Comparison of ENCODE assay signal across 9 mouse cellular contexts in genomic region chr5:144761161-144761868, GRCm38 (mm10). TPM values are rescaled to one million over a fixed set of nuclear protein-coding genes. Genes with fewer than 3 reads are reported as not detected.
A peak's percentile ranks its signal among the peaks of the same experiment; 100 is the strongest.
DNase-seq lines count a peak whose midpoint lies in the region; ATAC-seq and TF ChIP-seq lines count a peak whose summit lies in the region.
"Had no signal": no experiment of that assay in that cellular context is flagged by ENCODE, and none has a peak within 500 bp of the region (broad histone marks: within the 10 kb centered on the region; RNA-seq: fewer than 3 reads in every experiment).

TSS of gene Tmem130 (minus strand) at chr5:144761818.

- peak within 1 kb of the TSS; percentile 34 for H3K4me2 ChIP-seq in lung, embryonic 15.5 days
- peak within 1 kb of the TSS; percentile 63 for H3K4me2 ChIP-seq in hindbrain, embryonic 11.5 days (replicated peaks; ENCODE audit: low read depth, low read length)
- H3K4me2 ChIP-seq in midbrain, embryonic 13.5 days (replicated peaks), result peak within 1 kb of the TSS; percentile 66

- peak; percentile 42; the same call in 1 of the 2 replicates for ATAC-seq in lung, embryonic 15.5 days (ENCODE audit: borderline replicate concordance, extremely low read depth, low FRiP score, low TSS enrichment)
- peak; percentile 72 for ATAC-seq in hindbrain, embryonic 11.5 days (ENCODE audit: low FRiP score)
- ATAC-seq in midbrain, embryonic 13.5 days, result peak; percentile 88

- H3K4me1 ChIP-seq in lung, embryonic 15.5 days, result 0 out of 2 replicates have a peak, but pooled peaks cover 4% of the 10 kb centered on the region
- no peaks in the 10 kb centered on the region for H3K4me1 ChIP-seq in lung, adult 2 months (ENCODE audit: control insufficient read depth, insufficient read depth, low read length)
- 0 out of 2 replicates have a peak, but pooled peaks cover 3% of the 10 kb centered on the region for H3K4me1 ChIP-seq in hindbrain, embryonic 11.5 days (replicated peaks; ENCODE audit: control insufficient read depth, insufficient read depth, low read length)
- peaks cover 40% of the 10 kb centered on the region for H3K4me1 ChIP-seq in midbrain, embryonic 13.5 days (replicated peaks)
- H3K4me1 ChIP-seq in testis, adult 2 months (ENCODE audit: control insufficient read depth, insufficient read depth, low read length), result peaks cover 6% of the 10 kb centered on the region; the same call in 1 of the 2 replicates

- no peak within 1 kb of the TSS for H3K27ac ChIP-seq in lung, embryonic 15.5 days
- H3K27ac ChIP-seq in hindbrain, embryonic 11.5 days (ENCODE audit: low read depth, low read length), result no peak within 1 kb of the TSS
- peak within 1 kb of the TSS; percentile 90 for H3K27ac ChIP-seq in midbrain, embryonic 13.5 days
- H3K27ac ChIP-seq in testis, adult 2 months (ENCODE audit: control insufficient read depth, insufficient read depth, low read depth, low read length), result no peak within 1 kb of the TSS

- H3K9ac ChIP-seq in lung, embryonic 15.5 days, result no peak within 1 kb of the TSS
- H3K9ac ChIP-seq in hindbrain, embryonic 11.5 days (ENCODE audit: low read depth, low read length), result peak within 1 kb of the TSS; percentile 48
- H3K9ac ChIP-seq in midbrain, embryonic 13.5 days (replicated peaks), result peak within 1 kb of the TSS; percentile 82

- TF ChIP-seq POLR2A in lung, adult 2 months (IDR thresholded peaks at IDR 0.05; ENCODE audit: borderline replicate concordance, extremely low read depth, low read depth, low read length), result no peak
- TF ChIP-seq POLR2A in testis, adult 2 months (IDR thresholded peaks at IDR 0.05; ENCODE audit: control insufficient read depth, low read depth, low read length), result no peak

- H3K36me3 ChIP-seq in lung, embryonic 15.5 days, result no peaks in the 10 kb centered on the region
- no peaks in the 10 kb centered on the region for H3K36me3 ChIP-seq in hindbrain, embryonic 11.5 days (ENCODE audit: control insufficient read depth, insufficient read depth, low read length)
- H3K36me3 ChIP-seq in midbrain, embryonic 13.5 days, result no peaks in the 10 kb centered on the region
- H3K36me3 ChIP-seq in testis, adult 2 months (ENCODE audit: control insufficient read depth, insufficient read depth, low read length), result no peaks in the 10 kb centered on the region

- no peak for TF ChIP-seq CTCF in lung, adult 2 months (IDR thresholded peaks at IDR 0.05; ENCODE audit: insufficient read depth, low read length)
- TF ChIP-seq CTCF in testis, adult 2 months (IDR thresholded peaks at IDR 0.05; ENCODE audit: control insufficient read depth, insufficient read depth, insufficient replicate concordance, low read depth, low read length), result no peak

- no peaks in the 10 kb centered on the region for H3K9me3 ChIP-seq in lung, embryonic 15.5 days
- H3K9me3 ChIP-seq in hindbrain, embryonic 11.5 days (ENCODE audit: control insufficient read depth, low read length), result no peaks in the 10 kb centered on the region
- no peaks in the 10 kb centered on the region for H3K9me3 ChIP-seq in midbrain, embryonic 13.5 days

- 2% methylated on average over 38 of the region's 38 CpGs for WGBS in lung, embryonic 15.5 days
- 3% methylated on average over 38 of the region's 38 CpGs for WGBS in lung, adult 2 months
- 2% methylated on average over 35 of the region's 38 CpGs for WGBS in hindbrain, embryonic 11.5 days
- under 1% methylated on average over 38 of the region's 38 CpGs for WGBS in midbrain, embryonic 13.5 days

- H3K27me3 ChIP-seq in lung, embryonic 15.5 days, result peaks cover 30% of the 10 kb centered on the region
- no peaks in the 10 kb centered on the region; the same call in 1 of the 2 replicates for H3K27me3 ChIP-seq in hindbrain, embryonic 11.5 days (ENCODE audit: control insufficient read depth, insufficient read depth, low read length)
- H3K27me3 ChIP-seq in midbrain, embryonic 13.5 days, result peaks cover 7% of the 10 kb centered on the region; the same call in 1 of the 2 replicates
- no peaks in the 10 kb centered on the region for H3K27me3 ChIP-seq in testis, adult 2 months (ENCODE audit: control insufficient read depth, insufficient read depth, low read length)

- no peak for DNase-seq in lung, adult 2 months
- DNase-seq in cerebellum, postnatal 36 days, result peak; percentile 86 to 92
- peak; percentile 61 for DNase-seq in hindbrain, embryonic 11.5 days (ENCODE audit: low spot score)
- DNase-seq in left cerebral cortex, adult 11 months (ENCODE audit: low spot score), result peak; percentile 79
- DNase-seq in spleen, postnatal 4 days (ENCODE audit: low spot score in 2 of 2), result no peak

- 0 out of 2 replicates have a peak within 1 kb of the TSS, but pooled peaks have one; percentile 3 for H3K4me3 ChIP-seq in lung, embryonic 15.5 days
- no peak within 1 kb of the TSS for H3K4me3 ChIP-seq in lung, adult 2 months (replicated peaks; ENCODE audit: extremely low read depth, low read depth, low read length)
- peak within 1 kb of the TSS; percentile 33 for H3K4me3 ChIP-seq in hindbrain, embryonic 11.5 days (ENCODE audit: low read depth, low read length)
- H3K4me3 ChIP-seq in midbrain, embryonic 13.5 days (replicated peaks), result peak within 1 kb of the TSS; percentile 60
- peak within 1 kb of the TSS; percentile 42 for H3K4me3 ChIP-seq in testis, adult 2 months (ENCODE audit: control insufficient read depth, low read depth, low read length)
- H3K4me3 ChIP-seq: myocyte had no signal

RNA-seq across cellular contexts. Expression of gene Tmem130, which starts in this region (rescaled TPM):
- 0.52 and 0.80 TPM in 2 replicates for polyA plus RNA-seq in lung, embryonic 15.5 days (2015; fragmentation: Nextera tagmentation; extraction: Ambion mirVana)
- 0.14 and 0.22 TPM in 2 replicates for polyA plus RNA-seq in lung, adult 2 months (2012; rRNA removed)
- 20.1 and 22.9 TPM in 2 replicates for polyA plus RNA-seq in hindbrain, embryonic 11.5 days (2014; fragmentation: Nextera tagmentation; extraction: Ambion mirVana)
- polyA plus RNA-seq in midbrain, embryonic 13.5 days (2015; fragmentation: Nextera tagmentation; extraction: Ambion mirVana), result 202 and 235 TPM in 2 replicates
- 21.9 and 22.7 TPM in 2 replicates for polyA plus RNA-seq in testis, adult 2 months (2012; rRNA removed)

Comparison
In these comparisons a context has a peak if more than half of its experiments do, and no peak if none do; other contexts are left out.
1. RNA of gene Tmem130 (polyA plus RNA-seq): 202 to 235 TPM in midbrain, embryonic 13.5 days, 20.1 to 22.9 TPM in hindbrain, embryonic 11.5 days and 21.9 to 22.7 TPM in testis, adult 2 months; 0.52 to 0.80 TPM in lung, embryonic 15.5 days and 0.14 to 0.22 TPM in lung, adult 2 months; every median in the first group is over 10 times any median in the second.
2. Peak in ATAC-seq, H3K4me3 ChIP-seq and H3K4me2 ChIP-seq in lung, embryonic 15.5 days; RNA of the gene not detected or under 1 TPM.
3. DNase-seq: peak in cerebellum, postnatal 36 days (2 of 2), hindbrain, embryonic 11.5 days (single experiment) and left cerebral cortex, adult 11 months (single experiment); none in lung, adult 2 months (single experiment) and spleen, postnatal 4 days (0 of 2).
4. Peak in every context shown above with its lines, with median percentiles within 50 percentile points of each other: ATAC-seq and H3K4me2 ChIP-seq.